Mouse (Mus musculus): ENCODE results near the gene Kat2b.
A peak's percentile ranks its signal among the peaks of the same experiment; 100 is the strongest.
"Not testable (repeated sequence)": the region's sequence is repeated elsewhere in the genome, so short reads cannot be mapped to it uniquely, and the experiment has no call there.

The Kat2b gene

GRCm38 (mm10) chr17:53569829-53570228, 3.2 kb downstream of the Kat2b start:
- DNase-seq (ENCODE audit: low spot score) = peak; percentile 81

- peak; percentile 14 for DNase-seq (ENCODE audit: low spot score)
Measured at GRCm38 (mm10) chr17:53570361-53570875, 3.8 kb downstream of the Kat2b start.

GRCm38 (mm10) chr17:53570932-53571331, 4.3 kb downstream of the Kat2b start:
- DNase-seq (ENCODE audit: low spot score) = not testable (repeated sequence)

- DNase-seq (ENCODE audit: low spot score) = no peak
Measured at GRCm38 (mm10) chr17:53573019-53573556, 6.4 kb downstream of the Kat2b start.

GRCm38 (mm10) chr17:53577151-53577550, 10.5 kb downstream of the Kat2b start:
- no peak for DNase-seq (ENCODE audit: low spot score)

- DNase-seq (ENCODE audit: low spot score) = no peak
Measured at GRCm38 (mm10) chr17:53577754-53578153, 11.1 kb downstream of the Kat2b start.

- DNase-seq (ENCODE audit: low spot score) = no peak
Measured at GRCm38 (mm10) chr17:53578249-53578648, 11.6 kb downstream of the Kat2b start.

- no peak for DNase-seq (ENCODE audit: low spot score)
Measured at GRCm38 (mm10) chr17:53578776-53579175, 12.1 kb downstream of the Kat2b start.

GRCm38 (mm10) chr17:53579612-53580011, 13.0 kb downstream of the Kat2b start:
- DNase-seq (ENCODE audit: low spot score) = no peak

- no peak for DNase-seq (ENCODE audit: low spot score)
Measured at GRCm38 (mm10) chr17:53580237-53580636, 13.6 kb downstream of the Kat2b start.

- no peak for DNase-seq (ENCODE audit: low spot score)
Measured at GRCm38 (mm10) chr17:53582026-53582585, 15.4 kb downstream of the Kat2b start.

GRCm38 (mm10) chr17:53582805-53583204, 16.1 kb downstream of the Kat2b start:
- no peak for DNase-seq (ENCODE audit: low spot score)

GRCm38 (mm10) chr17:53583846-53584579, 17.4 kb downstream of the Kat2b start:
- no peak for DNase-seq (ENCODE audit: low spot score)

- DNase-seq (ENCODE audit: low spot score) = peak; percentile 95
Measured at GRCm38 (mm10) chr17:53587074-53587851, 20.6 kb downstream of the Kat2b start.

- DNase-seq (ENCODE audit: low spot score) = no peak
Measured at GRCm38 (mm10) chr17:53588097-53588855, 21.6 kb downstream of the Kat2b start.

GRCm38 (mm10) chr17:53590110-53590509, 23.4 kb downstream of the Kat2b start:
- peak; percentile 45 for DNase-seq (ENCODE audit: low spot score)

- no peak for DNase-seq (ENCODE audit: low spot score)
Measured at GRCm38 (mm10) chr17:53591910-53592309, 25.2 kb downstream of the Kat2b start.

GRCm38 (mm10) chr17:53594590-53594989, 27.9 kb downstream of the Kat2b start:
- DNase-seq (ENCODE audit: low spot score) = no peak

- no peak for DNase-seq (ENCODE audit: low spot score)
Measured at GRCm38 (mm10) chr17:53595527-53595926, 28.9 kb downstream of the Kat2b start.

GRCm38 (mm10) chr17:53596314-53596882, 29.7 kb downstream of the Kat2b start:
- DNase-seq (ENCODE audit: low spot score) = peak; percentile 57
